Mouse (Mus musculus) lung, postnatal 4 days (tissue): ENCODE measurements around the gene Mrps33.

ENCODE experiments used
- DNase-seq, 2 experiments: peaks; one replicate each; pipeline ENCODE4 v3.0.0; 2021

Mrps33 gene

GRCm38 (mm10) chr6:39778506-39778905 lies 32.3 kb downstream of the Mrps33 start:
- no peak for DNase-seq

DNA sequence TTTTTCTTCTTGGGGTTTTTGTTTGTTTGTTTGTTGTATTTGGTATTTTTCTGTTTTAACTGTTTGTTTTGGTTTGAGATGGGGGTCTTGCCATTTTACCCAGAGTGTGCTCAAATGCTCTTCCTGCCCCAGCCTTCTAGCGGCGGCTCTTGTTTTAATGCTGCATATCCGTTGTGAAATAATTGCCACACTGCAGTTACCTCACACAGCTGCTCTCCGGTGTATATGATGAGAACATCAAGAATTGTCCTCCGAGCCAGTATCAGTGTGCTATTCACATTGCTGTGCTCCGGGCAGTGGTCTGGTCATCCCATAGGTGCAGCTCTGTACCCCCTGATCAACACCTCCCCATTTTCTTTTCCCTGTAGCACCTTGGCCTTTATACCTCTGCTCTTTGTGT lies 34.5 kb downstream of the Mrps33 start:
- no peak for DNase-seq

DNA sequence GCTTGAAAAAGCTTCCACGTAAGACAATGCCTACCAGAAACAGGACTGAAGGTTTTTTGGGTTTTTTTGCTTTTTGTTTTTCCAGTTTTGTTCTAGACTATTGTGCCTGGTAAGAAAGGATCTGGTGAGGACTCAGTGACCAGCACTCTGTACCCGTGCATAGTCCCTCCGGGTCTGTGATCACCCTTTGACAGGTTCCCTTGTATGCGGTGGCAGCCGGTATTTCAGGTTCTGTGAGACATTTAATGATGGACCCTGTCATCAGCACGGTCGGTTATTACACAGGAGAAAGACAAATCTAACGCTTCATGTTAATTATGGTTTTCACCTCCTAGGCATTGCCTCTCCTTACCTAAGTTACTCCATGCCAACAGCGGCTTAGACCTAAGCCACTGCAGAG lies 35.8 kb downstream of the Mrps33 start:
- DNase-seq = no peak

DNA sequence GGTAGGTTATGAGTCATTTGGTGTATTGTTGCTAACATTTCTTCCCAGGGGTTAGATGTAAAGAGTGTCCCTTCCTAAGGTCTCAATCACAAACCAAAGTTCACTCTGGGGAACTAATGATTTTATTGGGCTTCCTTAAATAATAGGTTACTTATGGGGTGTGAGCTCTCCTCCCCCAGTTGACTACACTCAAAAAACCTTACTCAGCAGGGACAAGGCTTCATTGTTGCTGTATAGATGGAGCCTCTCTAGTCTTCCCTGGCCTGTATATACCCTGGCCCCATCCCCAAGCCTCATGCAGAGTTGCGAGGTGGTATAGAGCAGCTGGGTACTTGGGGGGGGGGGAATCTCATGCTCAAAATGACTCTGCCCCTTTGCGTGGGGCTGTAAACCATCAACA lies 53.6 kb downstream of the Mrps33 start:
- no peak for DNase-seq
